Mouse (Mus musculus): ENCODE measurements at regions not wholly inside any gene's neighbourhood (a gene's known extent, or its start where the extent isn't known, plus 50 kb on each side); places are given as distances from the start of the nearest gene placed in this dataset.
A peak's percentile ranks its signal among the peaks of the same experiment; 100 is the strongest.

- DNase-seq (ENCODE audit: low spot score in 2 of 2) = peak; percentile 60 to 64
These were observed 114.7 kb upstream of the Tbl1xr1 start for GRCm38 (mm10) chr3:21961746-21962145.

- no peak for DNase-seq (ENCODE audit: low spot score in 2 of 2)
These were observed 114.1 kb upstream of the Tbl1xr1 start for GRCm38 (mm10) chr3:21962360-21962782.

- no peak for DNase-seq (ENCODE audit: low spot score in 2 of 2)
These were observed 113.3 kb upstream of the Tbl1xr1 start for GRCm38 (mm10) chr3:21962921-21963732.

- no peak for DNase-seq (ENCODE audit: low spot score in 2 of 2)
These were observed 112.6 kb upstream of the Tbl1xr1 start for GRCm38 (mm10) chr3:21963733-21964351.

GRCm38 (mm10) chr3:21964438-21964837, 112.0 kb upstream of the Tbl1xr1 start:
- DNase-seq (ENCODE audit: low spot score in 2 of 2) = no peak

GRCm38 (mm10) chr3:21965556-21965955, 110.9 kb upstream of the Tbl1xr1 start:
- no peak for DNase-seq (ENCODE audit: low spot score in 2 of 2)

- no peak for DNase-seq (ENCODE audit: low spot score in 2 of 2)
These were observed 104.7 kb upstream of the Tbl1xr1 start for GRCm38 (mm10) chr3:21971731-21972130.

GRCm38 (mm10) chr3:21973153-21973552, 103.3 kb upstream of the Tbl1xr1 start:
- no peak for DNase-seq (ENCODE audit: low spot score in 2 of 2)

GRCm38 (mm10) chr3:21973681-21974080, 102.8 kb upstream of the Tbl1xr1 start:
- DNase-seq (ENCODE audit: low spot score in 2 of 2) = no peak

GRCm38 (mm10) chr3:21974766-21975165, 101.7 kb upstream of the Tbl1xr1 start:
- no peak for DNase-seq (ENCODE audit: low spot score in 2 of 2)

GRCm38 (mm10) chr3:21977775-21978174, 98.7 kb upstream of the Tbl1xr1 start:
- no peak for DNase-seq (ENCODE audit: low spot score in 2 of 2)

GRCm38 (mm10) chr3:21982991-21983390, 93.5 kb upstream of the Tbl1xr1 start:
- peak; percentile 75 for DNase-seq (ENCODE audit: low spot score in 2 of 2)

- DNase-seq (ENCODE audit: low spot score in 2 of 2) = no peak
These were observed 92.3 kb upstream of the Tbl1xr1 start for GRCm38 (mm10) chr3:21983993-21984725.

- DNase-seq (ENCODE audit: low spot score in 2 of 2) = peak; percentile 42 to 47
These were observed 91.6 kb upstream of the Tbl1xr1 start for GRCm38 (mm10) chr3:21984807-21985206.

GRCm38 (mm10) chr3:21986164-21986892, 90.1 kb upstream of the Tbl1xr1 start:
- DNase-seq (ENCODE audit: low spot score in 2 of 2) = peak; percentile 25 to 48

- DNase-seq (ENCODE audit: low spot score in 2 of 2) = no peak
These were observed 89.6 kb upstream of the Tbl1xr1 start for GRCm38 (mm10) chr3:21986893-21987250.

GRCm38 (mm10) chr3:21987455-21988009, 88.9 kb upstream of the Tbl1xr1 start:
- peak; percentile 54 to 58 for DNase-seq (ENCODE audit: low spot score in 2 of 2)

GRCm38 (mm10) chr3:21988010-21988531, 88.4 kb upstream of the Tbl1xr1 start:
- peak; percentile 46 to 61 for DNase-seq (ENCODE audit: low spot score in 2 of 2)

GRCm38 (mm10) chr3:21990526-21990925, 85.9 kb upstream of the Tbl1xr1 start:
- no peak for DNase-seq (ENCODE audit: low spot score in 2 of 2)

- peak; percentile 77 to 81 for DNase-seq (ENCODE audit: low spot score in 2 of 2)
These were observed 84.7 kb upstream of the Tbl1xr1 start for GRCm38 (mm10) chr3:21991681-21992152.

GRCm38 (mm10) chr3:21992203-21992602, 84.2 kb upstream of the Tbl1xr1 start:
- no peak for DNase-seq (ENCODE audit: low spot score in 2 of 2)

Measured in spleen, postnatal 36 days (tissue).